Comparison of ENCODE assay signal across 8 mouse cellular contexts in genomic region chr3:32529303-32529898, GRCm38 (mm10). TPM values are rescaled to one million over a fixed set of nuclear protein-coding genes. Genes with fewer than 3 reads are reported as not detected.
A peak's percentile ranks its signal among the peaks of the same experiment; 100 is the strongest.
DNase-seq lines count a peak whose midpoint lies in the region; ATAC-seq and TF ChIP-seq lines count a peak whose summit lies in the region.

Gene Mfn1, plus strand, starts transcription at chr3:32529465.

- TF ChIP-seq POLR2A in olfactory bulb, adult 2 months (IDR thresholded peaks at IDR 0.05; ENCODE audit: insufficient read depth, low read depth, low read length) = peak; percentile 89
- no peak for TF ChIP-seq POLR2A in thymus, adult 2 months (IDR thresholded peaks at IDR 0.05; ENCODE audit: control insufficient read depth, extremely low read depth, insufficient read depth, low read length, poor library complexity)

- H3K36me3 ChIP-seq in G1E (replicated peaks) = peaks cover 35% of the 10 kb centered on the region
- peaks cover 2% of the 10 kb centered on the region for H3K36me3 ChIP-seq in forebrain, embryonic 16.5 days (ENCODE audit: control insufficient read depth, insufficient read depth)
- H3K36me3 ChIP-seq in lung, embryonic 14.5 days (ENCODE audit: insufficient read depth) = peaks cover 17% of the 10 kb centered on the region; the same call in 1 of the 2 replicates
- no peaks in the 10 kb centered on the region for H3K36me3 ChIP-seq in thymus, adult 2 months (ENCODE audit: control insufficient read depth, insufficient read depth, low read length)

- peak within 1 kb of the TSS; percentile 77 for H3K4me2 ChIP-seq in forebrain, embryonic 16.5 days (ENCODE audit: low read length)
- peak within 1 kb of the TSS; percentile 74 for H3K4me2 ChIP-seq in lung, embryonic 14.5 days

- intact Hi-C loops in heart, postnatal 36 days (cut with DNase I) = loop anchor here (2.0 kb wide), 1 partner anchor 19 kb away; the partner anchor contains the start of gene Zfp639

- peak within 1 kb of the TSS; percentile 86 for H3K9ac ChIP-seq in forebrain, embryonic 16.5 days (replicated peaks; ENCODE audit: low read depth, low read length)
- peak within 1 kb of the TSS; percentile 79 for H3K9ac ChIP-seq in lung, embryonic 14.5 days

- no peaks in the 10 kb centered on the region for H3K27me3 ChIP-seq in G1E (ENCODE audit: insufficient read depth, low read length)
- H3K27me3 ChIP-seq in forebrain, embryonic 16.5 days (replicated peaks; ENCODE audit: control insufficient read depth, insufficient read depth, low read length) = no peaks in the 10 kb centered on the region
- no peaks in the 10 kb centered on the region for H3K27me3 ChIP-seq in lung, embryonic 14.5 days (ENCODE audit: insufficient read depth, low read length)
- H3K27me3 ChIP-seq in thymus, adult 2 months (ENCODE audit: control insufficient read depth, insufficient read depth, low read length) = no peaks in the 10 kb centered on the region

- WGBS in forebrain, embryonic 16.5 days = under 1% methylated on average over 42 of the region's 47 CpGs
- 0% methylated on average over 47 of the region's 47 CpGs for WGBS in lung, embryonic 14.5 days
- WGBS in olfactory bulb, adult 2 months = under 1% methylated on average over 47 of the region's 47 CpGs
- under 1% methylated on average over 47 of the region's 47 CpGs for WGBS in thymus, adult 2 months

- H3K27ac ChIP-seq in forebrain, embryonic 16.5 days (ENCODE audit: low read length) = peak within 1 kb of the TSS; percentile 42; the same call in 1 of the 2 replicates
- peak within 1 kb of the TSS; percentile 95 for H3K27ac ChIP-seq in layer of hippocampus, adult 2 months
- peak within 1 kb of the TSS; percentile 77; the same call in 1 of the 2 replicates for H3K27ac ChIP-seq in lung, embryonic 14.5 days (ENCODE audit: low read depth)
- peak within 1 kb of the TSS; percentile 22 for H3K27ac ChIP-seq in olfactory bulb, adult 2 months (ENCODE audit: insufficient read depth, low read depth, low read length)
- H3K27ac ChIP-seq in thymus, adult 2 months (ENCODE audit: control insufficient read depth, insufficient read depth, low read length) = no peak within 1 kb of the TSS

- H3K4me3 ChIP-seq in G1E (ENCODE audit: low read depth, low read length) = peak within 1 kb of the TSS; percentile 96
- H3K4me3 ChIP-seq in forebrain, embryonic 16.5 days (replicated peaks; ENCODE audit: low read length) = peak within 1 kb of the TSS; percentile 90
- H3K4me3 ChIP-seq in layer of hippocampus, adult 2 months = peak within 1 kb of the TSS; percentile 63
- peak within 1 kb of the TSS; percentile 87 for H3K4me3 ChIP-seq in lung, embryonic 14.5 days (ENCODE audit: low read depth, low read length)
- peak within 1 kb of the TSS; percentile 73 for H3K4me3 ChIP-seq in olfactory bulb, adult 2 months (ENCODE audit: insufficient read depth, low read depth, low read length)
- peak within 1 kb of the TSS; percentile 98 for H3K4me3 ChIP-seq in thymus, adult 2 months (ENCODE audit: control insufficient read depth, insufficient read depth, low read length)

- peak; percentile 93 for DNase-seq in G1E (ENCODE audit: low spot score)
- peak; percentile 90 to 95 for DNase-seq in cerebellum, adult 18-20 months
- peak; percentile 92 to 93 for DNase-seq in heart, postnatal 36 days
- DNase-seq in layer of hippocampus, adult 2 months (ENCODE audit: low spot score in 2 of 2) = peak; percentile 92 to 97
- DNase-seq in lung, embryonic 14.5 days = peak; percentile 98
- peak; percentile 94 for DNase-seq in thymus, adult 2 months

- H3K4me1 ChIP-seq in G1E (ENCODE audit: insufficient read depth, low read depth, low read length) = peaks cover 4% of the 10 kb centered on the region
- H3K4me1 ChIP-seq in forebrain, embryonic 16.5 days (replicated peaks; ENCODE audit: control insufficient read depth, insufficient read depth, low read length) = peaks cover 5% of the 10 kb centered on the region; the same call in 1 of the 2 replicates
- H3K4me1 ChIP-seq in lung, embryonic 14.5 days (ENCODE audit: insufficient read depth) = no peaks in the 10 kb centered on the region
- no peaks in the 10 kb centered on the region for H3K4me1 ChIP-seq in olfactory bulb, adult 2 months (ENCODE audit: control insufficient read depth, insufficient read depth, low read length)
- H3K4me1 ChIP-seq in thymus, adult 2 months (replicated peaks; ENCODE audit: control insufficient read depth, insufficient read depth, low read length) = no peaks in the 10 kb centered on the region

- peaks cover 9% of the 10 kb centered on the region for H3K9me3 ChIP-seq in G1E (replicated peaks)
- no peaks in the 10 kb centered on the region for H3K9me3 ChIP-seq in forebrain, embryonic 16.5 days (ENCODE audit: control insufficient read depth, low read length)
- no peaks in the 10 kb centered on the region; the same call in 1 of the 2 replicates for H3K9me3 ChIP-seq in lung, embryonic 14.5 days (ENCODE audit: low read depth, low read length)

- no peak for TF ChIP-seq CTCF in G1E (IDR thresholded peaks at IDR 0.05; ENCODE audit: low read depth, low read length)
- 0 out of 2 replicates have a peak, but pooled peaks have one; percentile 34 for TF ChIP-seq CTCF in layer of hippocampus, adult 2 months (conservative IDR thresholded peaks at IDR 0.05)
- TF ChIP-seq CTCF in lung, embryonic 14.5 days (IDR thresholded peaks at IDR 0.05; ENCODE audit: low read depth) = peak; percentile 5; the same call in 1 of the 2 replicates
- no peak for TF ChIP-seq CTCF in olfactory bulb, adult 2 months (IDR thresholded peaks at IDR 0.05; ENCODE audit: insufficient read depth, low read depth, low read length)
- 0 out of 2 replicates have a peak, but pooled peaks have one; percentile 41 for TF ChIP-seq CTCF in thymus, adult 2 months (IDR thresholded peaks at IDR 0.05; ENCODE audit: borderline replicate concordance, control insufficient read depth, extremely low read depth, insufficient read depth, low read length, poor library complexity)

- ATAC-seq in G1E (ENCODE audit: extremely low read depth, insufficient number of reproducible peaks, low FRiP score, poor library complexity, severe bottlenecking) = peak; percentile 100
- ATAC-seq in forebrain, embryonic 16.5 days = peak; percentile 100
- ATAC-seq in lung, embryonic 14.5 days (ENCODE audit: insufficient read depth) = peak; percentile 99

RNA-seq across cellular contexts. Expression of gene Mfn1, which starts in this region (rescaled TPM):
- total RNA-seq in G1E (2014; fragmentation: Nextera tagmentation) = 61.8 and 71.2 TPM in 2 replicates
- 34.0 and 67.9 TPM in 2 replicates for total RNA-seq in G1E (2017)
- polyA plus RNA-seq in G1E (2012) = 7.8 and 9.7 TPM in 2 replicates
- 37.5 and 41.7 TPM in 2 replicates for polyA plus RNA-seq in forebrain, embryonic 16.5 days (2015; fragmentation: Nextera tagmentation; extraction: Ambion mirVana)
- total RNA-seq in heart, postnatal 36 days (2021) = 100 to 1,000 TPM; 432 to 477 TPM
- 100 to 1,000 TPM in 1 of 2 experiments, 10 to 100 TPM in 1; 95.2 to 103 TPM for total RNA-seq in layer of hippocampus, adult 2 months (2021)
- 32.8 and 33.0 TPM in 2 replicates for polyA plus RNA-seq in lung, embryonic 14.5 days (2014; fragmentation: Nextera tagmentation; extraction: Ambion mirVana)
- not detected in 2 replicates for polyA plus RNA-seq in olfactory bulb, adult 2 months (2012; ENCODE audit: insufficient read depth, insufficient read length, low replicate concordance, missing spikeins)
- polyA plus RNA-seq in thymus, adult 2 months (2012; rRNA removed) = 7.2 and 9.6 TPM in 2 replicates

Comparison
In these comparisons a context has a peak if more than half of its experiments do, and no peak if none do; other contexts are left out.
1. RNA of gene Mfn1 (total RNA-seq): 432 to 477 TPM in heart, postnatal 36 days; 95.2 to 103 TPM in layer of hippocampus, adult 2 months and 34.0 to 71.2 TPM in G1E; every median in the first group is over 4 times any median in the second.
2. CTCF ChIP-seq: peak in layer of hippocampus, adult 2 months (single experiment), lung, embryonic 14.5 days (single experiment) and thymus, adult 2 months (single experiment); none in G1E (single experiment) and olfactory bulb, adult 2 months (single experiment).
3. Peak in every context shown above with its lines, with median percentiles within 50 percentile points of each other: ATAC-seq, DNase-seq and H3K4me3 ChIP-seq.